Mouse (Mus musculus) ES-Bruce4 (cell line): Measurements from ENCODE around the gene Cct6b.

Source experiments
- CTCF ChIP-seq: IDR thresholded peaks from one replicate; pipeline ENCODE4 v1.8.1; 2011; ENCODE audit warnings: low read depth, low read length
- EP300 ChIP-seq: IDR thresholded peaks from 2 replicates; pipeline ENCODE4 v1.6.1; 2011; ENCODE audit warnings: low read depth, low read length; ENCODE audit not compliant: insufficient read depth
- POLR2A ChIP-seq: IDR thresholded peaks from one replicate; pipeline ENCODE4 v1.8.1; 2011; ENCODE audit warnings: low read length; ENCODE audit not compliant: insufficient read depth

DNA sequence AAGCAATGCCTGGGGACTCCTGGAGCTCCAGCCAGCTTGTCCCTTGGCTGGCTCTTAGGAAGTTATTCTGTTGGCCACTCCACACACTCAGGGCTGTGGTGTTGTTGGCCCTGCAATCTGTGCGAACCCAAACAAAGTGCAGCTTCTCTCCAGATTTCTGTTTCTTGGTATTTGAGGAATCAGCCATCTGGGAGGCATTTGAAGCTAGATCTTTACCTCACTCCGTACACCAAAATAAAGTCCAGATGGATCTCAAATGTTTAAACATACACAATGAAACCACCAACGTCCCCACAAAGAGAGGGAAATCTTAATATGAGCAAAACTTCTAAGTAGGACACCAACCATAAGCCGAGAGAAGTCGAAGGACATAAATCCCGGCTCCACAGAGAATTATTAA is 71.5 kb downstream of the Cct6b start:
- TF ChIP-seq POLR2A: no peak
- no peak for TF ChIP-seq EP300
- no peak for TF ChIP-seq CTCF
